Mouse (Mus musculus): ENCODE results near the gene Dnajc16. TPM values are rescaled to one million over a fixed set of nuclear protein-coding genes. Genes with fewer than 3 reads are reported as not detected.

Dnajc16 gene
- polyA plus RNA-seq, 1 experiment: 12.2 TPM

- H3K4me1 ChIP-seq (ENCODE audit: control insufficient read depth, insufficient read depth, low read length): peaks cover 6% of the 10 kb centered on the region
- H3K36me3 ChIP-seq (ENCODE audit: control insufficient read depth, insufficient read depth, low read length): no peaks in the 10 kb centered on the region
- H3K27ac ChIP-seq (ENCODE audit: control insufficient read depth, insufficient read depth, low read depth, low read length): no peak overlapping the region
- TF ChIP-seq POLR2A (IDR thresholded peaks at IDR 0.05; ENCODE audit: control insufficient read depth, low read depth, low read length): no peak
- no peaks in the 10 kb centered on the region for H3K27me3 ChIP-seq (ENCODE audit: control insufficient read depth, insufficient read depth, low read length)
- H3K4me3 ChIP-seq (ENCODE audit: control insufficient read depth, low read depth, low read length): no peak overlapping the region
Measured at GRCm38 (mm10) chr4:141738015-141738414, 52.7 kb downstream of the Dnajc16 start.

- Histone ChIP-seq H3K4me1 (ENCODE audit: control insufficient read depth, insufficient read depth, low read length) (peaks cover 6% of the 10 kb centered on the region), H3K27ac (ENCODE audit: control insufficient read depth, insufficient read depth, low read depth, low read length) (no peak overlapping the region), H3K4me3 (ENCODE audit: control insufficient read depth, low read depth, low read length) (no peak overlapping the region), H3K27me3 (ENCODE audit: control insufficient read depth, insufficient read depth, low read length) (no peaks in the 10 kb centered on the region), H3K36me3 (ENCODE audit: control insufficient read depth, insufficient read depth, low read length) (no peaks in the 10 kb centered on the region)
- TF ChIP-seq POLR2A (IDR thresholded peaks at IDR 0.05; ENCODE audit: control insufficient read depth, low read depth, low read length) (no peak), CTCF (IDR thresholded peaks at IDR 0.05; ENCODE audit: control insufficient read depth, insufficient read depth, insufficient replicate concordance, low read depth, low read length) (no peak)
Measured at GRCm38 (mm10) chr4:141736856-141737255, 53.9 kb downstream of the Dnajc16 start.

DNA sequence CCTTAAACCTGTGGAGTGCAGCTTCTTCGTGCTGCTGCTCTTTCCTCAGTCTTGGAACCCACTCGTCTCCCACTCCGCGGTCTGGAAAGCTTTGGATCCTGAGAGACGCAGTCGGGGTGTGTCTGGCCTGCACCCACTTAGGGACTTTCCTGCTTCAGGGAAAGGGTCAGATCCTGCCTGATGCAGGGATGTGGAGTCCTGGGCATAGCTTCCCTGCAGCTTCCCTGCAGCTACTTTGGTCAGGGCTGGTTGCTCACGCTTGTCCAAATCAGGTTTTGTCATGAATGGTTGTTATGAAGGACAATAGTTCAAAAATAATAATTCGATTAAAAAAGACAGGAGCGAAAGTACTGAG lies 55.5 kb downstream of the Dnajc16 start:
- Histone ChIP-seq H3K27ac (ENCODE audit: control insufficient read depth, insufficient read depth, low read depth, low read length) (peak overlapping the region; percentile 23; the same call in 1 of the 2 replicates), H3K4me3 (ENCODE audit: control insufficient read depth, low read depth, low read length) (peak overlapping the region; percentile 56), H3K4me1 (ENCODE audit: control insufficient read depth, insufficient read depth, low read length) (peaks cover 6% of the 10 kb centered on the region)

DNA sequence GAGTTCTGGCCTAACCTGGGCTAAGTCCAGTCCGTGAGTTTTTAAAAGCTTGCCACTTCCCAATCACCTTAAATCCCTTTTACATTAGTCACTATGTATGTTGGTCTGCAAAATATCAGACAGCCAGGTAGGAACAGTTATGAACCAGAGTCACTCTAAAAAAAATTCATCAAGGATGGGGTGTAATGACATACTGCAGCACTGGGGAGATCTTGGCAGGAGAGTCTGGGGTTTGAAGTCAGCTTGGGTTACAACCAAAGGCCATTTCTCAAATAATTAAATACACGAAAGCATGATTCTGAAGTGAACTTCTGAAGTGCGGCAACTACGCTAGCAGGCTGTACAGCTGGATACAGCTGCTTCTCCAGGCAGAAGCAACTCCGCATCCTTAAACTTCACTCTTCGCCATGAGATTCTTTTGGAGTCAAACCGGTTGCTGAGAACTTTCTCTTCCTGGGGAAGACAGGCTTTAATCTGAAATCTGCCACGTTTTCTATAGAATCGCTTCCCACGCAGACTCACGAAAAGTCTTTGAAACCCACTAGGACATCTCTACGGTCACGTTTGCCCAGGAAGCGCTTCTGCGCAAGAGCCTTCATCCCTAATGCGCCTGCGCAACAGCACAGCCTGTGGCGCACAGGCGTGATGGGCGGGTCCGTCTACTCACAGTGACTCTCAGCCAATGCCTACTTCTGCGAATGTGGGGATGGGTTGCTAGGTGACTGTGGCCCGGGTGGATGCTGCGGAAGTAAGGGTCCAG lies 56.1 kb downstream of the Dnajc16 start:
- TF ChIP-seq CTCF (IDR thresholded peaks at IDR 0.05; ENCODE audit: control insufficient read depth, insufficient read depth, insufficient replicate concordance, low read depth, low read length) (no peak), POLR2A (IDR thresholded peaks at IDR 0.05; ENCODE audit: control insufficient read depth, low read depth, low read length) (peak; percentile 70)
- Histone ChIP-seq H3K27ac (ENCODE audit: control insufficient read depth, insufficient read depth, low read depth, low read length) (peak overlapping the region; percentile 23; the same call in 1 of the 2 replicates), H3K27me3 (ENCODE audit: control insufficient read depth, insufficient read depth, low read length) (no peaks in the 10 kb centered on the region), H3K36me3 (ENCODE audit: control insufficient read depth, insufficient read depth, low read length) (no peaks in the 10 kb centered on the region), H3K4me1 (ENCODE audit: control insufficient read depth, insufficient read depth, low read length) (peaks cover 6% of the 10 kb centered on the region), H3K4me3 (ENCODE audit: control insufficient read depth, low read depth, low read length) (peak overlapping the region; percentile 56)

More for the DNA sequence above, 55.5 kb downstream of the Dnajc16 start:
- Histone ChIP-seq H3K36me3 (ENCODE audit: control insufficient read depth, insufficient read depth, low read length) (no peaks in the 10 kb centered on the region), H3K27me3 (ENCODE audit: control insufficient read depth, insufficient read depth, low read length) (no peaks in the 10 kb centered on the region)
- TF ChIP-seq POLR2A (IDR thresholded peaks at IDR 0.05; ENCODE audit: control insufficient read depth, low read depth, low read length) (no peak), CTCF (IDR thresholded peaks at IDR 0.05; ENCODE audit: control insufficient read depth, insufficient read depth, insufficient replicate concordance, low read depth, low read length) (no peak)

DNA sequence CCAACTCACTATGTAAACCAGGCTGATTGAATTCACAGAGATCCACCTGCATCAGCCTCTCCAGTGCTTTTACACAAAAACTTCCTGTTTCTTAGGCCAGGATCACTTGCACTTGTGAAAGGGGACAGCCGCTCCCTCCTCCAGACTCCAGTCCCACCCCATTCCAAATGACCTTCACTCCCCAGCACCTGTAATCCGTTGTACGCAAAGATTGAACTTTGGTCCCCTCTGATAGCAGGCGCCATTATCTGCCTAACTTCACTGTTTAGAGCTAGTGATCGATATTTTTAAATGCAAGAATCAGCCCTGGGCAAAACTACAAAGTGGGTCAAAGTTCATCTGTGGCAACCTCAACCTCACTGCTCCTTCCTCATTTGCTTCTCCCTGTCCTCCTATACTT lies 59.0 kb downstream of the Dnajc16 start:
- no peak overlapping the region for H3K27ac ChIP-seq (ENCODE audit: control insufficient read depth, insufficient read depth, low read depth, low read length)
- H3K4me1 ChIP-seq (ENCODE audit: control insufficient read depth, insufficient read depth, low read length): peaks cover 6% of the 10 kb centered on the region
- no peak overlapping the region for H3K4me3 ChIP-seq (ENCODE audit: control insufficient read depth, low read depth, low read length)
- TF ChIP-seq POLR2A (IDR thresholded peaks at IDR 0.05; ENCODE audit: control insufficient read depth, low read depth, low read length) (no peak), CTCF (IDR thresholded peaks at IDR 0.05; ENCODE audit: control insufficient read depth, insufficient read depth, insufficient replicate concordance, low read depth, low read length) (no peak)
- no peaks in the 10 kb centered on the region for H3K36me3 ChIP-seq (ENCODE audit: control insufficient read depth, insufficient read depth, low read length)
- no peaks in the 10 kb centered on the region for H3K27me3 ChIP-seq (ENCODE audit: control insufficient read depth, insufficient read depth, low read length)

GRCm38 (mm10) chr4:141730401-141730800 lies 60.3 kb downstream of the Dnajc16 start:
- TF ChIP-seq CTCF (IDR thresholded peaks at IDR 0.05; ENCODE audit: control insufficient read depth, insufficient read depth, insufficient replicate concordance, low read depth, low read length) (no peak), POLR2A (IDR thresholded peaks at IDR 0.05; ENCODE audit: control insufficient read depth, low read depth, low read length) (no peak)
- Histone ChIP-seq H3K27ac (ENCODE audit: control insufficient read depth, insufficient read depth, low read depth, low read length) (no peak overlapping the region), H3K4me1 (ENCODE audit: control insufficient read depth, insufficient read depth, low read length) (peaks cover 6% of the 10 kb centered on the region), H3K27me3 (ENCODE audit: control insufficient read depth, insufficient read depth, low read length) (no peaks in the 10 kb centered on the region), H3K36me3 (ENCODE audit: control insufficient read depth, insufficient read depth, low read length) (no peaks in the 10 kb centered on the region), H3K4me3 (ENCODE audit: control insufficient read depth, low read depth, low read length) (no peak overlapping the region)

- Histone ChIP-seq H3K36me3 (ENCODE audit: control insufficient read depth, insufficient read depth, low read length) (no peaks in the 10 kb centered on the region), H3K4me1 (ENCODE audit: control insufficient read depth, insufficient read depth, low read length) (peaks cover 2% of the 10 kb centered on the region; the same call in 1 of the 2 replicates), H3K4me3 (ENCODE audit: control insufficient read depth, low read depth, low read length) (no peak overlapping the region), H3K27ac (ENCODE audit: control insufficient read depth, insufficient read depth, low read depth, low read length) (no peak overlapping the region), H3K27me3 (ENCODE audit: control insufficient read depth, insufficient read depth, low read length) (no peaks in the 10 kb centered on the region)
- TF ChIP-seq POLR2A (IDR thresholded peaks at IDR 0.05; ENCODE audit: control insufficient read depth, low read depth, low read length): no peak
- no peak for TF ChIP-seq CTCF (IDR thresholded peaks at IDR 0.05; ENCODE audit: control insufficient read depth, insufficient read depth, insufficient replicate concordance, low read depth, low read length)
Measured at GRCm38 (mm10) chr4:141729266-141729665, 61.5 kb downstream of the Dnajc16 start.
